Mouse (Mus musculus) gastrocnemius, postnatal 36 days (tissue): Measurements from ENCODE around the gene Pkib. TPM values are rescaled to one million over a fixed set of nuclear protein-coding genes. Genes with fewer than 3 reads are reported as not detected.

ENCODE experiments used
- total RNA-seq, 2 experiments: library from RNA; stranded (reverse); gene quantifications; 2 replicates each; pipeline ENCODE4 v1.2.3; 2021

Gene Pkib
- total RNA-seq, 2 experiments from 2014 or later: not detected

Other genes starting within 250 kb of the Pkib start
- 10 to 100 TPM; 21.3 to 28.4 TPM for gene Hsf2, start 145.6 kb upstream of the Pkib start, total RNA-seq
- 100 to 1,000 TPM; 162 to 170 TPM for gene Serinc1, start 99.5 kb upstream of the Pkib start, total RNA-seq
- not detected for gene Fabp7, start 152.9 kb downstream of the Pkib start, total RNA-seq
- gene Smpdl3a, start 162.4 kb downstream of the Pkib start, total RNA-seq: 10 to 100 TPM; 47.5 to 55.1 TPM